Mouse (Mus musculus) megakaryocyte, adult 5-6 weeks (primary cell): ENCODE data around the gene A230072I06Rik. TPM values are rescaled to one million over a fixed set of nuclear protein-coding genes. Genes with fewer than 3 reads are reported as not detected.

Experiments
- ATAC-seq: 2 replicates; pipeline ENCODE4 v1.8.0; 2016; ENCODE audit warnings: mild to moderate bottlenecking, inconsistent platforms; ENCODE audit not compliant: poor library complexity, severe bottlenecking
- total RNA-seq, 2 experiments: library from RNA; stranded (forward) in 1 of 2; stranded (reverse) in 1 of 2; fragments of 153-499, 151-499 nt in 1 of 2; fragments of 221-1000, 200-1000 nt in 1 of 2; gene quantifications; 2 replicates each; pipeline versions ENCODE4 v1.2.3 to v1.2.4; 2015 to 2017

A230072I06Rik gene
- total RNA-seq, 2 experiments from 2014 or later, result not detected

DNA sequence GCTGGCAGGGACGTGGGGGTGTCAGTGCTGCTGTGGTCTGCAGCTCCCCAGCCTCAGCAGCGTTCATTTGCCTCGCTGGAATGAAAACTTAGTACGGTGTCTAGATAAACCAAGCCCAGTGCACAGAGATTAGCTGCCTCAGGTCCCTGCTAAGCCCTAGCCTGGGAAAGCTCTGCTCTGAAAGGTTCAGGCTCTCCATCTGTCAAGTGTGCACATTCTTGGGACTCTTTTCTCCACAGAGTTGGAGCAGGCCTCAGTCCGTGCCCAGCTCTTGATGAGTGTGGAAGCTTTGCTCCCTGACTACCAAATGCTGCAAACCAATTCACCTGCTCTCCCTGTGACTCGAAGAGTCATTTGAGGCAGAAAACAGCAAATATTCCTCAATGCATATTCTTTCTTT is 43.5 kb downstream of the A230072I06Rik start:
- ATAC-seq, result no peak

GRCm38 (mm10) chr8:12323238-12323637 is 44.6 kb downstream of the A230072I06Rik start:
- no peak for ATAC-seq

DNA sequence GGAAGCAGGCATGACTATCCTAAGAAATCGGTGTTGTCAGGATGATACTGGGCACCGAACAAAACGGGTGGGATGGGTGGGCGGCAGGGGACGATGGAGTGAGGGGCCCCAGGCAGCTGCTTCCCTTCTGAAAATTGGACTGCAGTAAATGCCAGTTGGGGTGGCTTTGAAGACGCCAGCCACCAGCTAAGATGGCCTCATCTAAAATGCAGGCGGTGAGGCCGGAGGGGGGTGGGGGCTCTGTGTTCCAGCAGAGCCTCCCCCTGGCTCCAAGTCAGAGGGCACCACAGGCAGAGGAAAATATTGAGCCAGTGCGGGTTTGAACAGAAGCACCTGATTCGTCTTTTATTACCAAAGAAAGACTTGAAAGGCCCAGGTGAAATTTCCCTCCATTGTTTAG is 45.9 kb downstream of the A230072I06Rik start:
- no peak for ATAC-seq

DNA sequence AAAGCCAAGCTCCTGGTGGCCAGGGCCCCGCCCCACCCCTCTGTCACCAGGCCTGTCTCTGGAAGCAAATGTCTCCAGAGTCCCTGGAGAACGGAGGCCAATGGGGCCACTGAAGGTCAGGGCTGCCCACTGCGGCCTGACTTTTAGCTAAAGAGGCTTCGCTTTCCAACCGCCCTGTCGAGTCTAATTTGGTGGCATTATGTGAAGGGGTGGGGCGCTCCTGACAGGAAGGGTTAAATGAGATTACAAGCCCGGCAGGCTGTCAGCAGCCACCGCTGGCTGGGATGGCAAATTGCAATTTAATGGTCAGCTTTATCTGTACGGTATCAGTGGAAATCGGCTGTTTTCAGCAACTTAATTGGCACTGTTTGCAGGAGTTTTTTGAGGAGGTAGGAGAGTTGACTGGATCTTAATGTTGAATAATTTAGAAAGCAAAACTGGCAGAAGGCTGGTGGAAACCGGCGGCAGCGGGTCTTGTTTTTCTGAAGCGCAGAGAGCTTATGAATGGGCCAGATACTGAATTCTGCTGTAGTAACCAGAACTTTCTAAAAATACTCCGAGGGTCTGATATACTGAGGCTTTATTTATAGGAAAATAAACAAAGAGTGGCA is 46.5 kb downstream of the A230072I06Rik start:
- ATAC-seq, result no peak

- no peak for ATAC-seq
Observed at GRCm38 (mm10) chr8:12327187-12327586, 48.6 kb downstream of the A230072I06Rik start.

- ATAC-seq, result no peak
Observed at GRCm38 (mm10) chr8:12327707-12328471, 49.3 kb downstream of the A230072I06Rik start.

DNA sequence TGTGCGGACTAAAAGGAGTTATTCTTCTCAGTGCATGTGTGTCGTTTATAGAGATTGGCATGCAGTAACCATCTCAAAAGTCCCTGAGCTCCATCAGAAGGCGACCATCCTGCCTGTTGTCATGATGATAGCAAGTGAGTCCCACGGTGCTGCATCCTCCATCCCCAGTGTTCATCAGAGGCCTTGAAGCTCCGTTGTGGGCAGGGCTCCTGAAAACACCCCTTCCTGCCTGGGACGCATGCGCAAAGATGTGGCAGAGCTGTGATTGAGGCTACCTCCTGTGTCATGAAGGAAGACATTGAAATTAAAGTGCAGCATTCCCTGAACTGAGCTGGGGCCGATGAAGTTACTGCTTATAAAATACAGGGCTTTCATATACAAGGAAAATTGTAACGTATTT is 49.9 kb downstream of the A230072I06Rik start:
- no peak for ATAC-seq

- no peak for ATAC-seq
Observed at GRCm38 (mm10) chr8:12330066-12330465, 51.4 kb downstream of the A230072I06Rik start.

Other genes with a start within 250 kb of the A230072I06Rik start
- gene Sox1, start 116.5 kb downstream of the A230072I06Rik start, total RNA-seq (2015), result not detected in 2 replicates
- gene Sox1, start 116.5 kb downstream of the A230072I06Rik start, total RNA-seq (2017), result not detected in 2 replicates